Mouse (Mus musculus) gastrocnemius, adult 18-20 months (tissue): ENCODE measurements around the gene Psmd9. TPM values are rescaled to one million over a fixed set of nuclear protein-coding genes. Genes with fewer than 3 reads are reported as not detected.

Experiments
- DNase-seq: peaks from one replicate; pipeline ENCODE4 v3.0.0; 2021; ENCODE audit warnings: low spot score
- total RNA-seq, 2 experiments: library from RNA; stranded (reverse); gene quantifications; 2 replicates each; pipeline ENCODE4 v1.2.3; 2021

The Psmd9 gene
- total RNA-seq, 2 experiments from 2014 or later = 12.0 to 15.0 TPM

GRCm38 (mm10) chr5:123236426-123236825 is 67.2 kb downstream of the Psmd9 start:
- no peak for DNase-seq

GRCm38 (mm10) chr5:123239501-123239900 is 70.3 kb downstream of the Psmd9 start:
- peak; percentile 75 for DNase-seq

- peak; percentile 38 for DNase-seq
Observed at GRCm38 (mm10) chr5:123245518-123245917, 76.3 kb downstream of the Psmd9 start.

GRCm38 (mm10) chr5:123251390-123251789 is 82.2 kb downstream of the Psmd9 start:
- no peak for DNase-seq

GRCm38 (mm10) chr5:123251834-123252233 is 82.6 kb downstream of the Psmd9 start, which contains the start of gene Wdr66:
Gene Wdr66, plus strand, starts transcription at chr5:123252102.
- peak; percentile 78 for DNase-seq

- DNase-seq = no peak
Observed at GRCm38 (mm10) chr5:123256841-123257755, 87.9 kb downstream of the Psmd9 start.

GRCm38 (mm10) chr5:123258990-123259389 is 89.8 kb downstream of the Psmd9 start:
- DNase-seq = peak; percentile 45

GRCm38 (mm10) chr5:123260698-123261097 is 91.5 kb downstream of the Psmd9 start:
- DNase-seq = no peak

GRCm38 (mm10) chr5:123266909-123267308 is 97.7 kb downstream of the Psmd9 start:
- no peak for DNase-seq

- no peak for DNase-seq
Observed at GRCm38 (mm10) chr5:123268477-123269474, 99.6 kb downstream of the Psmd9 start.

GRCm38 (mm10) chr5:123270917-123271316 is 101.7 kb downstream of the Psmd9 start:
- no peak for DNase-seq

- no peak for DNase-seq
Observed at GRCm38 (mm10) chr5:123272927-123273326, 103.7 kb downstream of the Psmd9 start.

GRCm38 (mm10) chr5:123276636-123277341 is 107.6 kb downstream of the Psmd9 start:
- DNase-seq = no peak

GRCm38 (mm10) chr5:123277342-123277701 is 108.1 kb downstream of the Psmd9 start:
- no peak for DNase-seq

- DNase-seq = no peak
Observed at GRCm38 (mm10) chr5:123277704-123278103, 108.5 kb downstream of the Psmd9 start.

- no peak for DNase-seq
Observed at GRCm38 (mm10) chr5:123279248-123279647, 110.0 kb downstream of the Psmd9 start.

- DNase-seq = no peak
Observed at GRCm38 (mm10) chr5:123281336-123282136, 112.3 kb downstream of the Psmd9 start.

GRCm38 (mm10) chr5:123285174-123285573 is 116.0 kb downstream of the Psmd9 start:
- DNase-seq = peak; percentile 18

GRCm38 (mm10) chr5:123288079-123288478 is 118.9 kb downstream of the Psmd9 start:
- no peak for DNase-seq

- no peak for DNase-seq
Observed at GRCm38 (mm10) chr5:123294653-123295052, 125.4 kb downstream of the Psmd9 start.
